Mouse (Mus musculus) embryonic facial prominence, embryonic 11.5 days (tissue): ENCODE results near the gene Gm2a. TPM values are rescaled to one million over a fixed set of nuclear protein-coding genes. Genes with fewer than 3 reads are reported as not detected.

Source experiments
- ATAC-seq: fragments of 200-750 bp; cut with Nextera tagmentation; replicated peaks from 2 replicates; pipeline ENCODE4 v1.8.0; 2017; ENCODE audit warnings: low read depth; ENCODE audit not compliant: insufficient number of reproducible peaks, low FRiP score, low TSS enrichment
- DNase-seq: peaks from one replicate; pipeline ENCODE4 v3.0.0-alpha.2; 2015; ENCODE audit warnings: low spot score
- H3K27ac ChIP-seq: fragments of 300-500 bp; sonication (generic); replicated peaks from 2 replicates; pipeline ENCODE4 v1.5.1; 2014; ENCODE audit warnings: mild to moderate bottlenecking, low read depth, low read length, control low read depth
- H3K27me3 ChIP-seq: fragments of 300-500 bp; sonication (generic); 2 replicates; pipeline ENCODE4 v1.6.1; 2014; ENCODE audit warnings: mild to moderate bottlenecking, low read length, moderate library complexity, mixed read lengths; ENCODE audit not compliant: control insufficient read depth, insufficient read depth
- H3K36me3 ChIP-seq: fragments of 300-500 bp; sonication (generic); replicated peaks from 2 replicates; pipeline ENCODE4 v1.6.1; 2014; ENCODE audit warnings: low read depth, mild to moderate bottlenecking, low read length, moderate library complexity, mixed read lengths; ENCODE audit not compliant: control insufficient read depth, insufficient read depth
- H3K4me1 ChIP-seq: fragments of 300-500 bp; sonication (generic); 2 replicates; pipeline ENCODE4 v1.6.1; 2014; ENCODE audit warnings: low read length, mixed read lengths; ENCODE audit not compliant: control insufficient read depth, insufficient read depth
- H3K4me2 ChIP-seq: fragments of 300-500 bp; sonication (generic); 2 replicates; pipeline ENCODE4 v1.6.1; 2014; ENCODE audit warnings: low read depth, mild to moderate bottlenecking, control low read depth, low read length, moderate library complexity
- H3K4me3 ChIP-seq: fragments of 300-500 bp; sonication (generic); 2 replicates; pipeline ENCODE4 v1.5.1; 2014; ENCODE audit warnings: low read depth, low read length, control low read depth
- H3K9ac ChIP-seq: fragments of 300-500 bp; sonication (generic); replicated peaks from 2 replicates; pipeline ENCODE4 v1.6.1; 2014; ENCODE audit warnings: mild to moderate bottlenecking, control low read depth, low read length
- H3K9me3 ChIP-seq: fragments of 300-500 bp; sonication (generic); replicated peaks from 2 replicates; pipeline ENCODE4 v1.6.1; 2016; ENCODE audit warnings: mild to moderate bottlenecking, low read length, inconsistent platforms, mixed read lengths; ENCODE audit not compliant: control insufficient read depth
- WGBS: fragments of 180-500 bp; shearing (Covaris S2); extraction: QIAGEN DNeasy Blood & Tissue Kit; methylation state at CpG from one replicate; pipeline ENCODE4 v1.1.7; 2014; 5-methylcytosine and 5-hydroxymethylcytosine counted together
- polyA plus RNA-seq: library from polyadenylated mRNA; unstranded; fragments of >200 nt; fragmentation: Nextera tagmentation; extraction: Ambion mirVana; gene quantifications from 2 replicates; pipeline ENCODE4 v1.2.1, GENCODE M21; 2014

The Gm2a gene
- polyA plus RNA-seq, 1 experiment from 2014 or later, result 12.3 TPM

DNA sequence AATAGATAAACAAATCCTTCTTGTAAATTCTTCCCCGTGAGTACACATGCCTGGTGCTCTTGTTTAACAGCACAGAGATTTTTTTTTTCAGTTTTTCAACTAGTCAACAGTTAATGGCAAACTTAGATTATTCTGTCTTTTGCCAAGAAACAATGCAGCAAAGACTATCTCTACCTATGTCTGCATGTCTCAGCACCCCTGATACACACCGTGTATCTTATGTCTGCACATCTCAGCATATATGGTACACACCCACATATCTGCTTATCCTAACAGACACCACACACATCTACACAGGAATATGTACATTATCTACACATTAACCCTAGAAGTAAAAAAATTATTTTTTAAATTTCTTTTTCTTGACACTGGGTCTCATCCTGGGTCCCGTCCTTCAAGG is 28.7 kb downstream of the Gm2a start:
- Histone ChIP-seq H3K27ac (no peak overlapping the region), H3K4me2 (no peak overlapping the region), H3K9ac (no peak overlapping the region), H3K4me3 (no peak overlapping the region), H3K4me1 (no peaks in the 10 kb centered on the region), H3K9me3 (no peaks in the 10 kb centered on the region), H3K36me3 (no peaks in the 10 kb centered on the region), H3K27me3 (no peaks in the 10 kb centered on the region)
- ATAC-seq (no peak), DNase-seq (no peak)
- 86% methylated on average over 3 of the region's 3 CpGs for WGBS

GRCm38 (mm10) chr11:55127937-55128336 is 30.0 kb downstream of the Gm2a start:
- Histone ChIP-seq H3K9ac (no peak overlapping the region), H3K36me3 (no peaks in the 10 kb centered on the region), H3K4me1 (no peaks in the 10 kb centered on the region), H3K4me3 (no peak overlapping the region), H3K27me3 (no peaks in the 10 kb centered on the region), H3K9me3 (no peaks in the 10 kb centered on the region), H3K4me2 (no peak overlapping the region), H3K27ac (no peak overlapping the region)
- 82% methylated on average over 6 of the region's 6 CpGs for WGBS
- ATAC-seq (no peak), DNase-seq (no peak)

DNA sequence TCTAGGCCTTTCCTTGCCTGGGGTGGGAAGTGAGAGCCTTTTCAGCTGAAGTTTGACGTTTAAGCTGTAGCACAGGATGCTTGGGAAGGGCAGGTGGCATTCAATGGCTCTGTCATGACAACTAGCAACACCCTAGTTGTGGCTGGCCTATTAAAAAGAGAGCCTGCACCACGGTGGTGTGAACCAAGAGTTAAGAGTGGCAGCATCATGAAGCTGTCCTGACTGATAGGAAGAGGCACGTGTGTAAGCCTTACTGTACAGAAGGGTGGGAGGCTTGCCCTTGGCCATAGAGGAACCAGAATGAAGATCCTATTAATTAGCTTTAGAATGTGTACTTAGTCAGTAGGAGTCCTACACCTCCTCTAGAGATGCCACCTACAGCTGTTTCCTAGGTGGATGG is 30.5 kb downstream of the Gm2a start:
- no peak overlapping the region for H3K4me3 ChIP-seq
- no peaks in the 10 kb centered on the region for H3K9me3 ChIP-seq
- no peak for DNase-seq
- no peak overlapping the region for H3K4me2 ChIP-seq
- 77% methylated on average over 3 of the region's 3 CpGs for WGBS
- H3K4me1 ChIP-seq, result no peaks in the 10 kb centered on the region
- H3K27me3 ChIP-seq, result no peaks in the 10 kb centered on the region
- no peak overlapping the region for H3K27ac ChIP-seq
- H3K9ac ChIP-seq, result no peak overlapping the region
- no peaks in the 10 kb centered on the region for H3K36me3 ChIP-seq
- ATAC-seq, result no peak

DNA sequence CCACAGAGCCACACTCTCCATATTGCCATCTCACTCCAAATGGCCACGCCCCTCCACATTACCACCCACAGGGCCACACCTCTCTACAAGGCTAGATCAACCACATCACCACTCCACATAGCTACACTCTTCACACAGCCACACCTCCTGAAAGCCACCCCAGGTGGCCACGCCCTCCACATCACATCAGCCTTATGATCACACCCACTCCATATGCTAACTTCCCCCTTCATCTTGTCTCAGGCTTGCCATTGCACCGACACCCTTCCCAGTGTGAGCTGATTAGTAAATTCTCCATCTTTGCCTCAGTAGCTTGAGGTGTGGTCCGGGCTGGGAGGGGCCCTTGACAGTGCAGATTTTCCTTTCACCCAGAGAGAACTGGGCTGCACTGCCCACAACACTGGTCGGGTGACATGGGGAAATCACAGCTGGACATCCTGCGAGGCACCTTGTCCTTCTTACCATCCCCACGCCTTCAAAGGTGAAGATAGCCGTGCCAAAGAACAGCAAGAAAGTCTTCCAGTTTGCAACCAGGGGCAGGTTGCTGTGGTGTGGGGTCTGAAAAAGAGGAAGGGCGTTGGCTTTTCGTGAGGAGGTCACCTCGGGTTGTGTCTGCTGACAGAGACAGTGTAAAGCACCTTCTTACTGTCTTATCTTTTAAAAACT is 33.3 kb downstream of the Gm2a start:
- Histone ChIP-seq H3K27me3 (no peaks in the 10 kb centered on the region), H3K9me3 (no peaks in the 10 kb centered on the region), H3K4me2 (no peak overlapping the region), H3K9ac (no peak overlapping the region), H3K36me3 (no peaks in the 10 kb centered on the region), H3K4me3 (no peak overlapping the region), H3K27ac (no peak overlapping the region), H3K4me1 (no peaks in the 10 kb centered on the region)
- WGBS, result 88% methylated on average over 11 of the region's 11 CpGs
- DNase-seq (no peak), ATAC-seq (no peak)

DNA sequence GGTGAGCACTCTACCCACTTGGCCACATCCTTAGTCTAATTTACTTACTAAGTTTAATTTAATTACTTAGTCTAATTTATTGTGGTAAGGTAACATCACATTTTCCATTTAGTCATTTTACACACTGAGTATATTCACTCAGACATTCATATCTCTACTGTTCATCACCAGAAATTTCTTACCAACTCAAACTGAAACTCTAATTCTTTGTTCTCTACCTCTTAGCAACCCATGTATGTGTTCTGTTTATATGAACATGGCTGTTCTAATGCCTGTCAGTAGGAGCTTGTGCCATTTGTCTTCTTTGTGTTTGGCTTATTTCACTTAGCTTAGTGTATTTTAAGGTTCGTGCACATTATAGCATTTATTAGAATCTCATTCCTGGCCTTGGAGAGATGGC is 34.0 kb downstream of the Gm2a start:
- Histone ChIP-seq H3K4me3 (no peak overlapping the region), H3K9me3 (no peaks in the 10 kb centered on the region), H3K4me2 (no peak overlapping the region), H3K4me1 (no peaks in the 10 kb centered on the region), H3K36me3 (no peaks in the 10 kb centered on the region), H3K9ac (no peak overlapping the region), H3K27ac (no peak overlapping the region), H3K27me3 (no peaks in the 10 kb centered on the region)
- ATAC-seq, result no peak
- no peak for DNase-seq
- 69% methylated on average over 1 of the region's 1 CpGs for WGBS

DNA sequence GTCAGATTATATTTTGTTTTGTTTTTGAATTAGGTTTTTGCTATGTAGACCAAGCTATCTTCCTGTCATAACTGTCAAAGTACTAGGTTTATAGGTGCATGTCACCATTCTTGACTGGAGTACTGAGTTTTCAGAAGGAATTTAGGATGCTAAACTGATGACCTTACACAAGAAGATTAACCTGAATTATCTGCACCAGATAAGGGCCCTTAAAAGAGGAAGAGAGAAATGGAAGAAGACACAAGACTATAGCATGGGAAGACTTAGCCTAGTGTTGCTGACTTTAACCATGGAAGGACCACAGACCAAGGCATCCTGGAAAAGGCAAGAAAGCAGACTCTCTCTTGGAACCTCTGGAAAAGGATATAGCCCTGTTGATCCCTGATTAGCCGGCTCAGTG is 35.3 kb downstream of the Gm2a start:
- Histone ChIP-seq H3K9me3 (no peaks in the 10 kb centered on the region), H3K4me1 (no peaks in the 10 kb centered on the region), H3K4me2 (no peak overlapping the region), H3K9ac (no peak overlapping the region), H3K27ac (no peak overlapping the region), H3K36me3 (no peaks in the 10 kb centered on the region), H3K27me3 (no peaks in the 10 kb centered on the region), H3K4me3 (no peak overlapping the region)
- no peak for ATAC-seq
- no peak for DNase-seq
- WGBS, result 75% methylated on average over 1 of the region's 1 CpGs

- Histone ChIP-seq H3K9me3 (no peaks in the 10 kb centered on the region), H3K4me3 (no peak overlapping the region), H3K27ac (no peak overlapping the region), H3K4me2 (no peak overlapping the region), H3K27me3 (no peaks in the 10 kb centered on the region), H3K36me3 (no peaks in the 10 kb centered on the region), H3K9ac (no peak overlapping the region), H3K4me1 (no peaks in the 10 kb centered on the region)
- ATAC-seq (no peak), DNase-seq (no peak)
- 94% methylated on average over 1 of the region's 1 CpGs for WGBS
Observed at GRCm38 (mm10) chr11:55134407-55134806, 36.5 kb downstream of the Gm2a start.

- Histone ChIP-seq H3K9ac (no peak overlapping the region), H3K4me1 (no peaks in the 10 kb centered on the region), H3K9me3 (no peaks in the 10 kb centered on the region), H3K4me2 (no peak overlapping the region), H3K27me3 (no peaks in the 10 kb centered on the region), H3K27ac (no peak overlapping the region), H3K4me3 (no peak overlapping the region), H3K36me3 (no peaks in the 10 kb centered on the region)
- DNase-seq (no peak), ATAC-seq (no peak)
- 89% methylated on average over 5 of the region's 5 CpGs for WGBS
Observed at GRCm38 (mm10) chr11:55134871-55135270, 37.0 kb downstream of the Gm2a start.
